Mouse (Mus musculus) brain, embryonic 18.5 days (tissue): Measurements from ENCODE around the gene Eif2s1.

Experiments used
- DNase-seq: peaks from one replicate; pipeline ENCODE4 v3.0.0-alpha.2; 2012; ENCODE audit warnings: low read depth, low spot score

Eif2s1 gene

GRCm38 (mm10) chr12:78861496-78862253 lies at the start of gene Eif2s1, which contains the start of gene Atp6v1d:
Gene Eif2s1, plus strand, starts transcription at chr12:78861819.
Gene Atp6v1d, minus strand, starts transcription at chr12:78861638.
- DNase-seq = peak; percentile 99

- DNase-seq = no peak
Measured at GRCm38 (mm10) chr12:78814437-78814836, 47.2 kb upstream of the Eif2s1 start.

- no peak for DNase-seq
Measured at GRCm38 (mm10) chr12:78834496-78834895, 27.1 kb upstream of the Eif2s1 start.

- no peak for DNase-seq
Measured at GRCm38 (mm10) chr12:78839906-78840305, 21.7 kb upstream of the Eif2s1 start.

- no peak for DNase-seq
Measured at GRCm38 (mm10) chr12:78842429-78842828, 19.2 kb upstream of the Eif2s1 start.

GRCm38 (mm10) chr12:78848246-78848645 lies 13.4 kb upstream of the Eif2s1 start:
- no peak for DNase-seq

- DNase-seq = no peak
Measured at GRCm38 (mm10) chr12:78860921-78861495, 611 bp upstream of the Eif2s1 start.

- no peak for DNase-seq
Measured at GRCm38 (mm10) chr12:78862254-78862730, 673 bp downstream of the Eif2s1 start.

- DNase-seq = no peak
Measured at GRCm38 (mm10) chr12:78865434-78865833, 3.8 kb downstream of the Eif2s1 start.

- no peak for DNase-seq
Measured at GRCm38 (mm10) chr12:78868115-78868514, 6.5 kb downstream of the Eif2s1 start.

GRCm38 (mm10) chr12:78874581-78874980 lies 13.0 kb downstream of the Eif2s1 start:
- DNase-seq = no peak

- DNase-seq = no peak
Measured at GRCm38 (mm10) chr12:78890062-78890461, 28.4 kb downstream of the Eif2s1 start.

GRCm38 (mm10) chr12:78891149-78891548 lies 29.5 kb downstream of the Eif2s1 start:
- no peak for DNase-seq

- no peak for DNase-seq
Measured at GRCm38 (mm10) chr12:78897861-78898260, 36.2 kb downstream of the Eif2s1 start.

- DNase-seq = no peak
Measured at GRCm38 (mm10) chr12:78901467-78901866, 39.8 kb downstream of the Eif2s1 start.

GRCm38 (mm10) chr12:78903313-78903712 lies 41.7 kb downstream of the Eif2s1 start:
- no peak for DNase-seq

- DNase-seq = no peak
Measured at GRCm38 (mm10) chr12:78904499-78904898, 42.9 kb downstream of the Eif2s1 start.

- no peak for DNase-seq
Measured at GRCm38 (mm10) chr12:78906707-78907162, 45.1 kb downstream of the Eif2s1 start, which contains the start of gene Plek2. Gene Plek2, minus strand, starts transcription at chr12:78906964.

- DNase-seq = no peak
Measured at GRCm38 (mm10) chr12:78908081-78908605, 46.5 kb downstream of the Eif2s1 start.

- no peak for DNase-seq
Measured at GRCm38 (mm10) chr12:78910684-78911461, 49.3 kb downstream of the Eif2s1 start.

- no peak for DNase-seq
Measured at GRCm38 (mm10) chr12:78911707-78912417, 50.2 kb downstream of the Eif2s1 start.
